Mouse (Mus musculus): ENCODE measurements around the gene Usp36.

- no peak for TF ChIP-seq CTCF (conservative IDR thresholded peaks at IDR 0.05; ENCODE audit: low read length)
- no peak for TF ChIP-seq NANOG (IDR thresholded peaks at IDR 0.05; ENCODE audit: borderline replicate concordance, low read length)
These were observed 970 bp downstream of the Usp36 start for GRCm38 (mm10) chr11:118289037-118289511.

Data from E14TG2a.4 (cell line).